Mouse (Mus musculus): Measurements from ENCODE around the gene Klrb1c. TPM values are rescaled to one million over a fixed set of nuclear protein-coding genes. Genes with fewer than 3 reads are reported as not detected.
A peak's percentile ranks its signal among the peaks of the same experiment; 100 is the strongest.
"Not testable (repeated sequence)": the region's sequence is repeated elsewhere in the genome, so short reads cannot be mapped to it uniquely, and the experiment has no call there.

Klrb1c gene
- polyA plus RNA-seq, 1 experiment from 2014 or later, result not detected

DNA sequence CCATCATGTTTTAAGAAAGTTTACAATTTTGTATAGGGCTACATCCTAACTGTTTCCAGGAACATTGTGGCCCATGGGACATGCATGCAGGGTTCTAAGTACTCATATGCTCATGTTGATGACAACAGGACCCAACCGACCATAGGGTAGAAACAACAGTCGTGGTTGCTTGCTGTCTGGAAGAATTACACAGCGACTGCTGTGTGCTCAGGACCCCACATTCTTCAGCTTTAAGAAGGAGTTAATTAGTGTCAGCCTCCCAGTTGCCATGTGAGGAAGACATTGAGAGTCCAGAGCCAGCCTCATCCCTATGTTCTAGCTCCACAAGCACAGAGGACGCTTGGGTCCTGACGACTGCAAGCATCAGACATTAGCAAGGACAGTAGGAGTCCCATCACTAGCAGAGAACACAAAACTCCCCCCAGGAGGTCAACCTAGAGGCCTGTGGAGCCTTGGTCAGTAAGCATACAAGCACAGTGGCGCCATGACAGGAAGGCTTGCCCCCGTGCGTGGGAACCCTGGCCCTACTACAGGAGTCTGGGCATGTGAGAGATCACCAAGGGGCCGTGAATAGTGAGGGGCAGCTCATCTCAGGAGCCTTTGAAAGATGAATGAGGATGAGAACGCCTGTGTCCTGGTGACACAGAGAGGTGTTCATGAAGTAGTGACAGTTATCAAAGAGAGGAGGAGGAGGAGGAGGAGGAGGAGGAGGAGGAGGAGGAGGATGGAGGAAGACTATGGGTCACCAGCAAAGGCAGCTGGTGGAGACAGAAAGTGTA is 25.9 kb downstream of the Klrb1c start:
- Histone ChIP-seq H3K4me2 (peak overlapping the region; percentile 55), H3K4me3 (peak overlapping the region; percentile 47)
- H3K27ac ChIP-seq; H3K9me3 ChIP-seq; H3K9ac ChIP-seq; H3K36me3 ChIP-seq; H3K4me1 ChIP-seq; ATAC-seq (ENCODE audit: insufficient number of reproducible peaks, low FRiP score, low TSS enrichment, low read depth); H3K27me3 ChIP-seq: not testable (repeated sequence)
- WGBS, result 77% methylated on average over 9 of the region's 10 CpGs

DNA sequence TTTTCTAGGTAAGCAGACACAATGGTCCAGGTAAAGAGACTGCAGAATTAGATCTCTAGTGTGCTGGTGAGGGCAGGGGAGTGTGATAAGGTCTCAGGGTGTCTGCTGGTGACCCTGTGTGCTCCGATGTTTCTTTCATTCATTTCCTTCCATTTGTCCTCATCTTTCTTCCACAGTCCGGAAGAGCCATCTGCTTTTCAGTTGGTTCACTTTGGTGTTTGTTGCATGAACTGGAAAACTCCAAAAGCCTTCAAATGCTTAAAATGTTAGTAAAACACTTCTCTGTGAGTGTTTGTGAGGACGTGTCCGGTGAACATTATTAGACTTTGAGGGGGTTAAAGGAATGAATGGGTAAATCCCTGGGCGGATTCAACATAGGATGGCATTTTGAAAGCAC is 27.9 kb downstream of the Klrb1c start:
- 0 out of 2 replicates have a peak overlapping the region, but pooled peaks have one; percentile 18 for H3K27ac ChIP-seq
- no peaks in the 10 kb centered on the region for H3K9me3 ChIP-seq
- H3K4me3 ChIP-seq, result peak overlapping the region; percentile 62
- no peaks in the 10 kb centered on the region for H3K36me3 ChIP-seq
- H3K4me1 ChIP-seq, result peaks cover 4% of the 10 kb centered on the region; the same call in 1 of the 2 replicates
- no peak for ATAC-seq (ENCODE audit: insufficient number of reproducible peaks, low FRiP score, low TSS enrichment, low read depth)
- 37% methylated on average over 5 of the region's 5 CpGs for WGBS
- H3K9ac ChIP-seq, result no peak overlapping the region
- peak overlapping the region; percentile 42 for H3K4me2 ChIP-seq
- H3K27me3 ChIP-seq, result no peaks in the 10 kb centered on the region

DNA sequence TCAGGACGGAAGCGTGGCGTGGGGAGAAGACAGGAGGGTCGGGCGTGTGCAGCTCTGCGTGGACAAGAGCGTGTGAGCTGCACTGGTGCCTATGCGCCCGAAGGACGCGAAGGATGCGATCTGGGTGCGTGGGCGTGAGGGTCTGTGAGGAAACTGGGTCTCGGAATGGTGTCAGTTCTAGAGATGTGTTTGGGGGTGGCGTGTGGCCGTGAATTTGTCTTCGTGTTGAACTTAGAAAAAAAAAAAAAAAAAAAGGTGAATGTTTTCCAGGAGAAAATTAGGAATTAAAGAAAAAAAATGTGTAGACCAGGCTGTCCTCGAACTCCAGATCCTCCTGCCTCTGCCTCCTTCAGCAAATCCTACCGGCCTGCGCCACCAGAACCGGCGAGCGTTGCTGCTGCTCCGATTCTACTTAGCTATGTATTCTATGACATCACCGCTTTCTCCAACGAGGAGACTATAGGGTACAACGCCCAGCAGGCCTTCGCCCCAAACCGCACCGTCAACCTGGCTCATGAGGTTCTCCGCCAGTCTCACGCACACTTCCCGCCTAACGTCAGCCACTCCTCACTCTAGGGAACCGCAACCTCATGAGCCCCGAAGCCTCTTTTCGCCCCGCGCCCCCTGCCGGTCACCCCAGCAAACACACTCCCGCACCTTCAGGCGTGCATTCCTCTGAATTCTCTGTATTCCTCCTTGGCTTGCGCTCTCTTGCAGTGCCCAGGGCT is 28.4 kb downstream of the Klrb1c start:
- WGBS, result under 1% methylated on average over 44 of the region's 44 CpGs
- Histone ChIP-seq H3K4me3 (peak overlapping the region; percentile 62), H3K9ac (peak overlapping the region; percentile 61), H3K27ac (peak overlapping the region; percentile 93), H3K4me2 (peak overlapping the region; percentile 42)
- not testable (repeated sequence) for H3K4me1 ChIP-seq, H3K9me3 ChIP-seq, H3K36me3 ChIP-seq, H3K27me3 ChIP-seq
- peak; percentile 72 for ATAC-seq (ENCODE audit: insufficient number of reproducible peaks, low FRiP score, low TSS enrichment, low read depth)

DNA sequence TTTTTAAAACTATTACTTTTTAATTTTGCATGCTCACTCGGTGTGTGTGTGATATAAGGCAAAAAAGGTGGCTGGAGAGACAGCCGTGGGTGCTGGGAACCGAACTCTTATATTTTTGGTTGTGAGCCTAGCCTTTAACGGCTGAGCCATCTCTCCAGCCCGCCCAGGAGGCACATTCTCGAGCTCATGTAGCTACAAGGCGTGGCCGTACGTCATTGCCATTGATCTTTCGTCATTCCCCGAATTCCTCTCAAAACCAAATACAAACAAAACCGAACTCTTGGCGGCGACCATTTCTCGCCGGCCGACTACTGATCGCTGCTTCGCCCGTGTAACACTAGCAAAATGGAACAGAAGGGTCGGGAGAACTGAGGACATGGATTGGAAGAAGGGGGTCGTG is 29.0 kb downstream of the Klrb1c start:
- ATAC-seq (ENCODE audit: insufficient number of reproducible peaks, low FRiP score, low TSS enrichment, low read depth), result peak; percentile 21; the same call in 1 of the 2 replicates
- under 1% methylated on average over 22 of the region's 22 CpGs for WGBS
- H3K36me3 ChIP-seq, H3K9me3 ChIP-seq, H3K4me1 ChIP-seq, H3K27me3 ChIP-seq: not testable (repeated sequence)
- H3K27ac ChIP-seq, result peak overlapping the region; percentile 93
- H3K9ac ChIP-seq, result peak overlapping the region; percentile 61
- H3K4me3 ChIP-seq, result peak overlapping the region; percentile 62
- H3K4me2 ChIP-seq, result 0 out of 2 replicates have a peak overlapping the region, but pooled peaks have one; percentile 19

DNA sequence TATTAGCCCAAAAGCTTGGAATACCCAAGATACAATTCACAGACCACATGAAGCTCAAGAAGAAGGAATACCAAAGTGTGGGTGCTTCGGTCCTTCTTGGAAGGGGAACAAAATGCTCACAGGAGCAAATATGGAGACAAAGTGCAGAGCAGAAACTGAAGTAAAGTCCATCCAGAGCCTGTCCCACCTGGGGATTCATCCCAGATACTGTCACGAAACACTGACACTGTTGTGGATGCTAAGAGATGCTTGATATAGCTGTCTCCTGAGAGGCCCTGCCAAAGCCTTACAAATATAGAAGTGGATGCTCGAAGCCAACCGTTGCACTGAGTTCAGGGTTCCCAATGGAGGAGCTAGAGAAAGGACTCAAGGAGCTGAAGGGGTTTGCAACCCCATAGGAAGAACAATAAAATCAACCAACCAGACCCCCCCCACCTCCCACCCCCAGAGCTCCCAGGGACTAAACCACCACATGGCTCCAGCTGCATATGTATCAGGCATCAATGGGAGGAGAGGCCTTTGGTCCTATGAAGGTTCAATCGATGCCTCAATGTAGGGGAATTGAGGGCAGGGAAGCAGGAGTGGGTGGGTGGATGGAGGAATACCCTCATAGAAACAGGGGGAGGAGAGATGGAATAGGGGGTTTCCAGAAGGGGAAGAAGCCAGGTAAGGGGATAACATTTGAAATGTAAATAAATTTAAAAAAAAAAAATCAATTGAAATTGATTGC is 29.6 kb downstream of the Klrb1c start:
- Histone ChIP-seq H3K4me2 (no peak overlapping the region), H3K4me1 (peaks cover 4% of the 10 kb centered on the region; the same call in 1 of the 2 replicates), H3K36me3 (no peaks in the 10 kb centered on the region), H3K9ac (no peak overlapping the region), H3K4me3 (peak overlapping the region; percentile 62; the same call in 1 of the 2 replicates), H3K27ac (no peak overlapping the region), H3K27me3 (no peaks in the 10 kb centered on the region), H3K9me3 (no peaks in the 10 kb centered on the region)
- WGBS, result 82% methylated on average over 5 of the region's 5 CpGs
- no peak for ATAC-seq (ENCODE audit: insufficient number of reproducible peaks, low FRiP score, low TSS enrichment, low read depth)

DNA sequence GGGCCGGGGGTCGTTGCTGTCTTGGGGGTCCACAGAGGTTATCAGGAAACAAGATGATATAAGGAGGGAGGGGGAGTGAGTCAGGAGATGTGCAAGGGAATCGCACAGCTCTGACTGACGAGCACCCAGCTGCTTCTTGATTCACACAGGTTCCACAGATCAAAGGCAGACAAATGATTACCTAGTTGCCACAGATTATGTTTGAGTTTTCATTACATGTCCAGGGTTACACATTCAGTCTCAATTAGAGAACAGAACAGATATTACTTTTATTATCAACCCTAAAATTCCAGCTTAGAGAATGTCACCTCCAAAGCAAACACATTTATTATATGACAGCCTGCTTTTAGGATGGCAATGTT is 33.6 kb downstream of the Klrb1c start:
- not testable (repeated sequence) for H3K4me3 ChIP-seq; H3K9me3 ChIP-seq; H3K27me3 ChIP-seq; H3K36me3 ChIP-seq; H3K4me1 ChIP-seq; H3K27ac ChIP-seq; H3K9ac ChIP-seq; H3K4me2 ChIP-seq; ATAC-seq (ENCODE audit: insufficient number of reproducible peaks, low FRiP score, low TSS enrichment, low read depth)
- 38% methylated on average over 4 of the region's 4 CpGs for WGBS

DNA sequence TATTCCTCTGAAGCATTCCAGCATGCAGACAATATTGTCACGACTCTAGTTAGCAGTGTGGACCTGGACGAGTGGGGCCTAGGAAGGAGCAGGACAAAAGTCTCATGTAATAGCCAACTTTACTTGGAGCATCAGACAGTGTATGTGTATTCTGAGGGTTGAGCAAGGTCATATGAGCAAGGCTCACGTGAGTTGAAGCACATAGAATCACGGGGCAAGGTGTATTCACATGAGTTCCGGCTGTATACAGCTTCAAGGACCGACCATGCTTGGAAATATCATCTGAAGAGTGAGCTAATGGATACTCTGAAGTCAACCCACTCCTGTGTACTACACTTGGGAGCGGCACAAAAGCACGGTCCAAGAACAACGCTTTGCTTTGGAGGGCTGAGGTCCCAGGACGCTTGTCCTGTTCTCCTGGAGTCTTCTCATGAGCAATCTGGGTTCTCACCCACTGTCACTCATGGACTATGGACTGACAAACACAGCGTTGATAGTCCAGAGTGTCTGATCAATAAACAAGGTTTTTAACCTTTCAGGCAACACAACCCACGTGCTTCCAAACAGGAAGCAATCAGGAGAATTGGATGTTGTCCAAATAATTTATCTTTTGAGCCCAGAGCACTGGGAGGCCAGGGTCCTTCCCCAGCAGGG is 34.1 kb downstream of the Klrb1c start:
- not testable (repeated sequence) for ATAC-seq (ENCODE audit: insufficient number of reproducible peaks, low FRiP score, low TSS enrichment, low read depth); H3K36me3 ChIP-seq; H3K4me1 ChIP-seq; H3K9ac ChIP-seq; H3K27me3 ChIP-seq; H3K9me3 ChIP-seq
- Histone ChIP-seq H3K27ac (peak overlapping the region; percentile 65), H3K4me3 (0 out of 2 replicates have a peak overlapping the region, but pooled peaks have one; percentile 7), H3K4me2 (peak overlapping the region; percentile 20)
- 73% methylated on average over 12 of the region's 12 CpGs for WGBS

DNA sequence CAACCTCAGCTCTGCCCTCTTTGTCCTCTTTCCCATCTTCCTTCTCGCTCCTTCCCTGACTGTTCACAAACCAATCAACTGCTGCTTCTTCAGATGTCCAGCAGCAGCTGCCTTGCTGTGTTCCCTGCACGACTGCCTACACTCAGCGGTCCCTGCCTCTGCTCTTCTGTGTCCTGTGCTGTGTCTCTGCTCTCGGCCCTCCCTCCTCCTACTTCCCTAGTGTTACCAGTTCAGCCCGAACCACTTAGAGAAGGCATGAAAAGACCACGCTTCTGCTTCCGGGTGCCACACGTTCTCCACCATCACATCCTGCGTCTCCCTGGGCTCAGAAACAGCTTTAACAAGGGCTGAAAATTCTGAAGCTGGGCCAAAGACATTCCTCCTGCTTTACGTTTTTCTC is 34.8 kb downstream of the Klrb1c start:
- not testable (repeated sequence) for H3K9me3 ChIP-seq; H3K9ac ChIP-seq; H3K36me3 ChIP-seq; ATAC-seq (ENCODE audit: insufficient number of reproducible peaks, low FRiP score, low TSS enrichment, low read depth); H3K27me3 ChIP-seq; H3K4me1 ChIP-seq
- peak overlapping the region; percentile 65 for H3K27ac ChIP-seq
- WGBS, result 27% methylated on average over 9 of the region's 10 CpGs
- 0 out of 2 replicates have a peak overlapping the region, but pooled peaks have one; percentile 7 for H3K4me3 ChIP-seq
- peak overlapping the region; percentile 20 for H3K4me2 ChIP-seq

DNA sequence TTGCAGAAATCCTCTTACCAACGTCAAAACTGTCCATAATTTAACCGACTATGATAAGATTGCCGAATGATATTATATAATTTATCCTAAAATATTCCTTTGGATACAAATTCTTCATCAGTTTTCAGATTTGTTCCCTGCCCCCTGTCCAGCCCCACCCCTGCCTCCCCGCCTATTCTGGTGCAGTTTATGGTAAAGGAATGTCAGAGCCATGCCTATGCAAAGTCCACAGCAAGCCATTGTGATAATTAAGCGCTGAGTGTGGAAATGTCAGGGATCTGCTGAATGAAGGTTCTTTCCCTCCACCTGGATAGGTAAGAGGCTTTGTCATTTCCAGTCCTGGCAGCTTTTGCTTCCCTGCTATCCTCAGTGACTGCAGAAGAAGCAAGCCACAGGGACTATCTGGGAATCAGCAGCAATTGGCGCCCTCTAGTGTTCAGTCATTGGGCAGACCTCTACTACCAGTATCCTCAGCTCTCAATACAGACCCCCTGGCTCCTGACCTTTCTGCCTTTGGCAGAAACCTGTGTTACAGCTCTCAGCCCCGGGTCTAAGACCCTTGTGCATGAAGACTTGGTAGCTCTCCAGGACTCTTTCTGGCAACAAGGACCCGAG is 35.3 kb downstream of the Klrb1c start:
- ATAC-seq (ENCODE audit: insufficient number of reproducible peaks, low FRiP score, low TSS enrichment, low read depth), result peak; percentile 85; the same call in 1 of the 2 replicates
- 0 out of 2 replicates have a peak overlapping the region, but pooled peaks have one; percentile 7 for H3K4me3 ChIP-seq
- H3K9ac ChIP-seq, H3K27me3 ChIP-seq, H3K4me1 ChIP-seq, H3K4me2 ChIP-seq, H3K9me3 ChIP-seq, H3K27ac ChIP-seq, H3K36me3 ChIP-seq: not testable (repeated sequence)
- WGBS, result 37% methylated on average over 8 of the region's 8 CpGs

DNA sequence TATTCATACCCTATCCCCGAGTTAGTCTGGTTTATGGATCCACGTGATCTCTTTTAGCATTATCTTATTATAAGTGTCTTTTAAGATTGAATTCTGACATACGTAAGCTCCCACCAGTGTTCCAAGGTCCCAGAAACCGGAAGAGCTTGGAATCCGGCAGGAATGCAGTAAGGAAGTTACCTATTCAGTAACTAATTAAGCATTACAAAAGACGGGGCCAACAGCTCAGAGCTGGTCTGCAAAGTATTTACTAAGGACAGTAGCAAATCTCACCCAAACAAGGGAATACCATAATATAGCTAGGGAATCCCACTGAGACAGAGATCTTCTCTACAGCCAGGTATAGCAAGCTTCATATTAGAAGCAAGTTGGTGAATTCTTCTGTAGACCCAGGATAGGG is 42.0 kb downstream of the Klrb1c start:
- 69% methylated on average over 6 of the region's 6 CpGs for WGBS
- not testable (repeated sequence) for H3K4me2 ChIP-seq; H3K9me3 ChIP-seq; H3K4me1 ChIP-seq; H3K27me3 ChIP-seq; ATAC-seq (ENCODE audit: insufficient number of reproducible peaks, low FRiP score, low TSS enrichment, low read depth); H3K9ac ChIP-seq; H3K4me3 ChIP-seq; H3K27ac ChIP-seq; H3K36me3 ChIP-seq

DNA sequence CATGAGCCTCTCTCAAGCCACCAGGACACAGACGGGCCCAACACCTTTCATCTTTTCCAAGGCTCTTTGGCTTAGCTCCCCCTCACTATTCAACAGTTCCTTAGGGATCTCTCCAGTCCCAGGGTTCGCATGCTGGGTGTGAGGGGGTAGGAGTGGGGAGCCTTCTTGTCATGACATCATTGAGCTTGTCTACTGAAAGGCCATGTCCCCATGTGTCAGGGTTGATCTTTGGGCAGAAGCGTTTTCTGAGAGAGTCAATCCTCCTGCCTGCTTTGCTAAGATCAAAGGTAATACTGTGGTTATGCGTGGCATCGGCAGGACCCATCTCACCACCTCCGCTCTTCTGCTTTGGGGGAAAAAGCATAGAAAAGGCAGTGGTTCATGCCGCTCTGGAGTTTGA is 51.6 kb downstream of the Klrb1c start:
- no peak for ATAC-seq (ENCODE audit: insufficient number of reproducible peaks, low FRiP score, low TSS enrichment, low read depth)
- Histone ChIP-seq H3K4me1 (no peaks in the 10 kb centered on the region), H3K4me2 (no peak overlapping the region), H3K9ac (no peak overlapping the region), H3K9me3 (no peaks in the 10 kb centered on the region), H3K27me3 (no peaks in the 10 kb centered on the region), H3K36me3 (no peaks in the 10 kb centered on the region), H3K27ac (no peak overlapping the region), H3K4me3 (no peak overlapping the region)
- WGBS, result 84% methylated on average over 7 of the region's 7 CpGs

Measured in limb, embryonic 15.5 days (tissue).